Mouse (Mus musculus) lung, adult 2 months (tissue): ENCODE measurements around the gene Fads2. TPM values are rescaled to one million over a fixed set of nuclear protein-coding genes. Genes with fewer than 3 reads are reported as not detected.

ENCODE experiments used
- DNase-seq: peaks from one replicate; pipeline ENCODE4 v3.0.0; 2022
- H3K4me1 ChIP-seq: fragments of 200-500 bp; 2 replicates; pipeline ENCODE4 v1.6.1; 2011; ENCODE audit warnings: low read length; ENCODE audit not compliant: control insufficient read depth, insufficient read depth
- H3K4me3 ChIP-seq: fragments of 200-500 bp; replicated peaks from 2 replicates; pipeline ENCODE3; 2011; ENCODE audit warnings: low read depth, mild to moderate bottlenecking, control low read depth, low read length; ENCODE audit errors: extremely low read depth
- CTCF ChIP-seq: fragments of 200-500 bp; IDR thresholded peaks from 2 replicates; pipeline ENCODE4 v1.5.1; 2011; ENCODE audit warnings: mild to moderate bottlenecking, low read length, control low read depth; ENCODE audit not compliant: insufficient read depth
- POLR2A ChIP-seq: fragments of 200-500 bp; IDR thresholded peaks from 2 replicates; pipeline ENCODE4 v1.6.1; 2011; ENCODE audit warnings: low read depth, mild to moderate bottlenecking, control low read depth, low read length, borderline replicate concordance; ENCODE audit errors: extremely low read depth
- WGBS: fragments of 180-500 bp; shearing (Covaris S2); methylation state at CpG from one replicate; pipeline ENCODE4 v1.1.7; 2018; 5-methylcytosine and 5-hydroxymethylcytosine counted together
- polyA plus RNA-seq: library from polyadenylated mRNA; depleted of rRNA; stranded (reverse); fragments of >200 nt; gene quantifications from 2 replicates; pipeline ENCODE4 v1.2.3, GENCODE M21; 2012

The Fads2 gene
- polyA plus RNA-seq, 1 experiment = 87.2 TPM

- DNase-seq = no peak
- Histone ChIP-seq H3K4me1 (no peaks in the 10 kb centered on the region), H3K4me3 (no peak overlapping the region)
- WGBS = 78% methylated on average over 7 of the region's 7 CpGs
- TF ChIP-seq POLR2A = no peak
- no peak for TF ChIP-seq CTCF
These were observed 22.5 kb upstream of the Fads2 start for GRCm38 (mm10) chr19:10123892-10124634.

- DNase-seq = no peak
- H3K4me3 ChIP-seq = no peak overlapping the region
These were observed 20.6 kb upstream of the Fads2 start for GRCm38 (mm10) chr19:10122021-10122631.

GRCm38 (mm10) chr19:10116641-10117040, 15.1 kb upstream of the Fads2 start:
- DNase-seq = no peak
- Histone ChIP-seq H3K4me3 (no peak overlapping the region), H3K4me1 (no peaks in the 10 kb centered on the region)
- TF ChIP-seq CTCF = no peak
- no peak for TF ChIP-seq POLR2A
- WGBS = 75% methylated on average over 3 of the region's 3 CpGs

More at GRCm38 (mm10) chr19:10122021-10122631, 20.6 kb upstream of the Fads2 start:
- 82% methylated on average over 5 of the region's 5 CpGs for WGBS
- no peaks in the 10 kb centered on the region for H3K4me1 ChIP-seq
- no peak for TF ChIP-seq CTCF

- no peaks in the 10 kb centered on the region for H3K4me1 ChIP-seq
- WGBS = 75% methylated on average over 6 of the region's 6 CpGs
- DNase-seq = no peak
- no peak overlapping the region for H3K4me3 ChIP-seq
- TF ChIP-seq CTCF = no peak
- no peak for TF ChIP-seq POLR2A
These were observed 14.0 kb upstream of the Fads2 start for GRCm38 (mm10) chr19:10115373-10116158.

DNA sequence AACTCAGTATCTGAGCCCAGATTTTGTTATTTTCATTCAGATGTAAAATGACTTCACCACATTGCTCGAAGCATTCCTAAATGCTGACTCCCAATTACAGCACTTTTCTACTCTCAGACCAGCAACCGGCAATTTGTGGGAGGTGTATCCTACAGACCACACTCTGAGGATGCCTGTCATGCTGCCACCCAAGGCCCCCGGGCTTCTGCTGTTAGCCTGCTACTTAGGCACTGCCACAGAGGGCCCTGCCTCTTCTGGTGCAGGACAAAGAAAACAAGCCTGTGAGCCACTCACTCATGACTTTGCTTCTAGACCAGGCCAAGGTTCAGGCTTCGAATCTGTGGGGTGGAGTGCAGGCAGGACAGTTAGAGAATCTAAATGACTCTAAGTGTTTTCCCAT, 11.4 kb upstream of the Fads2 start:
- Histone ChIP-seq H3K4me1 (no peaks in the 10 kb centered on the region), H3K4me3 (no peak overlapping the region)
- WGBS = 62% methylated on average over 4 of the region's 4 CpGs
- no peak for DNase-seq
- no peak for TF ChIP-seq CTCF
- no peak for TF ChIP-seq POLR2A

- no peaks in the 10 kb centered on the region for H3K4me1 ChIP-seq
- WGBS = 83% methylated on average over 2 of the region's 2 CpGs
- TF ChIP-seq POLR2A (no peak), CTCF (no peak)
- H3K4me3 ChIP-seq = no peak overlapping the region
- no peak for DNase-seq
These were observed 7.1 kb upstream of the Fads2 start for GRCm38 (mm10) chr19:10108666-10109065.

DNA sequence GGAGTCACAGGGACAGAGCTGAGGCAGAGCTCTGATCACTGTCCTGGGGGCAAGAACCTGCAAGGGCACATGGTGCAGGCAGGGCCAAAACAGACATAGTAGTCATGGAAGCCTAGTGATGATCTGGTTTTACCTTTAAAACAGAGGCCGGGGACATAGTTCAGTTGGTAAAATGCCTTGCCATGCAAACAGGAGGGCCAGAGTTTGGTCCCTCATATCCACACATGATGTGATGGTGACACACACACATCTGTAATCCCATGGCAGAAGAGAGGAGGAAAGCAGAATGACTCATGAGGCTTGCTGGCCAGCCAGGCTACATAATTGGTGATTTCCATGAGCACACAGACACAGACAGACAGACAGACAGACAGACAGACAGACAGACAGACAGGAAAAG, 6.6 kb upstream of the Fads2 start:
- TF ChIP-seq POLR2A (no peak), CTCF (no peak)
- Histone ChIP-seq H3K4me3 (no peak overlapping the region), H3K4me1 (no peaks in the 10 kb centered on the region)
- no peak for DNase-seq
- WGBS = 94% methylated on average over 1 of the region's 1 CpGs

- H3K4me1 ChIP-seq = no peaks in the 10 kb centered on the region
- DNase-seq = no peak
- H3K4me3 ChIP-seq = no peak overlapping the region
- WGBS = 59% methylated on average over 5 of the region's 5 CpGs
- TF ChIP-seq CTCF (no peak), POLR2A (no peak)
These were observed 5.6 kb upstream of the Fads2 start for GRCm38 (mm10) chr19:10107051-10107611.

GRCm38 (mm10) chr19:10106634-10107033, 5.1 kb upstream of the Fads2 start:
- Histone ChIP-seq H3K4me3 (no peak overlapping the region), H3K4me1 (no peaks in the 10 kb centered on the region)
- no peak for DNase-seq
- no peak for TF ChIP-seq POLR2A
- TF ChIP-seq CTCF = no peak
- 75% methylated on average over 2 of the region's 2 CpGs for WGBS
